Mouse (Mus musculus): ENCODE measurements around the gene Spata31d1d.
"Not testable (repeated sequence)": the region's sequence is repeated elsewhere in the genome, so short reads cannot be mapped to it uniquely, and the experiment has no call there.

Spata31d1d gene

DNA sequence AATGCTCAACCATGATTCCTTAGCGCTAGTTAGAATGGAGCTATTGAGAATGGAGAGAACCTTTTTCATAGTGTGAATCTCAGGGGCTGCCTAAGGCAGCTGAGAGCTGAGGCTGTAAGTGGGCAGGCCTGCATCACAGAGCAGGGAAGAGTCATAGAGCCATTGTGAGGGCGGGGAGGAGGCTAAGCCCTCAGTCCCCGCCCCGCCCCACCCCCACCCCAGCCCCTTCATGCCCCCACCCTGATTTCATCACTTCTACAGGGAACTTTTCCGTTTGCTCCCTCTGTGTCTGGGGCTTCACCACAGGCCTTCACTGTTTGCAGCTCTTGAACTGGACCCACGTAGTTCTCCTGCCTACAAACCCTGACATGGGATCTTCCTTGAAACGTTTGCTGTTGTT lies at the start of gene Spata31d1d:
Gene Spata31d1d, minus strand, starts transcription at position 101 of the 400 bp plus-strand sequence.
- in situ Hi-C loops (cut with MboI; ENCODE audit: low sequenced_read_pairs): loop anchor here (25.0 kb wide), 1 partner anchor 294 kb away; no protein-coding TSS in a partner anchor

DNA sequence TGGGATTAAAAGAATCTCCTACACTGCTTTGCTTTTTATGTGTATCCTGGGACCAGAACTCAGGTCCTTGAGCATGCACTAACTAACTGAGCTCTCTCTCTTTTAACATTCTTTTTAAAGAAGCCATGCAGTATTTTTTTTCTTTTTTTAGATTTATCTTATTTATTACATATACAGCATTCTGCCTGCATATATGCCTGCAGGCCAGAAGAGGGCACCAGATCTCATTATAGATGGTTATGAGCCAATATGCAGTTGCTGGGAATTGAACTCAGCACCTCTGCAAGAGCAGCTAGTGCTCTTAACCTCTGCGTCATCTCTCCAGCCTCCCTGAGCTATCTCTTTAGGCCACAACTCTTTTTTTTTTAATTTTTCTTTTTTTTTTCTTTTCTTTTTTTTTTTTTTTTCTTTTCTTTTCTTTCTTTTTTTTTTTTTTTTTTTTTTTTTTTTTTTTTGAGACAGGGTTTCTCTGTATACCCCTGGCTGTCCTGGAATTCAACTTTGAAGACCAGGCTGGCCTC lies 48.3 kb upstream of the Spata31d1d start:
- in situ Hi-C loops (cut with MboI; ENCODE audit: low sequenced_read_pairs): not testable (repeated sequence)

DNA sequence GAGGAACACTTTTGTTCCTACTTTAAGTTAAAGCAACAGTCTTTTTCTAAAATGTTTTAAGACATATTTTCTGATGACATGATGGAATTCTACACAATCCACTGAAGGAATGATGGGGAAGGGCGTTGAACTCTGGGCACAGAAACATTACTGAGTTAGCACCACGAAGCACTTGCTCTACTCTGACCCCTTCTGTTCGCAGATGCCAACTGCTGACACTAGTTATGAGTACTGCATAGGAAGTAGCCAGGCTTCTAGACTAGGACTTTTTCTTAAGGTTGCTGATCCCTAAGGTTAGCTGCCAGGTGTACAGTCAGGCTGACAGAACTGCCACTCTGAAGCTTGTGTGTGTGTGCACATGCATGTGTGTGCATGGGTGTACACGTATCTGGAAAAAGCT lies 47.7 kb upstream of the Spata31d1d start:
- in situ Hi-C loops (cut with MboI; ENCODE audit: low sequenced_read_pairs): no loop called here

DNA sequence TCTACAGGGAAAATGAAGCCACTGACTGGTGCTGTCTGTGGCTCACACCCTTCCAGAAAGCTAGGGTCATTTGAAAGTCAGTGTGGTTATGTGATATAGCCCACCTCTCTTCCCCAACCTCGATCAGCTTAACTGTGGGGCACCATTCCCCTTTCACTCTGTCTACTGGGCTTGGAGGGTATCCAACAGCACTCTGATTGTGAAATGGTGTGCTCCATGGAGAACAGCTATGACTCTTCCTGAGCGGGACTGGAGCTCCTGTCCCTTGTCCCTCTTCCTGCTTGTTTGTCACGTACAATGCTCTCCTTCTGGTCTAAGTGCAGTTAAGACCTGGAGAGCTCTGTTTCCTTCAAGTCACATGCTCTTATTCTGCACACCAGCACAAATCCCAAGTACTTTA lies 43.6 kb upstream of the Spata31d1d start:
- in situ Hi-C loops (cut with MboI; ENCODE audit: low sequenced_read_pairs): no loop called here

DNA sequence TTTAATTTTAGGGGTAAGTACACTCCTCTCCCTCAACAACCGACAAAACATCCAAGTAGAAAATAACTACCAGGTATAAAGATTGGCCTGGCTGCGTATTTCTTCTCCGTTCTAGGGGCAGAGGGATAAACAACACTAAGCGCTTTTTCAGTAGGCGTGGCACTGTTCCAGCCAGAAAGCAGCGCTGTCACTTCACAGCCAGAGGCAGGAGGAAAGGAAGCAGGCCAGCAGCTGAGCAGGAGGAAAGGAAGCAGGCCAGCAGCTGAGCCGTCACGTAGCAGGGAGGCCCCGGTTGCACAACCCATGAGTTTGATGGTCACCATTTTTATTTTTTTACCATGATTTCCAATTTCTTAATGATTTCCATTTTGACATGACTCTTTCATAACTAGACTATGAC lies 39.7 kb upstream of the Spata31d1d start:
- in situ Hi-C loops (cut with MboI; ENCODE audit: low sequenced_read_pairs): no loop called here

DNA sequence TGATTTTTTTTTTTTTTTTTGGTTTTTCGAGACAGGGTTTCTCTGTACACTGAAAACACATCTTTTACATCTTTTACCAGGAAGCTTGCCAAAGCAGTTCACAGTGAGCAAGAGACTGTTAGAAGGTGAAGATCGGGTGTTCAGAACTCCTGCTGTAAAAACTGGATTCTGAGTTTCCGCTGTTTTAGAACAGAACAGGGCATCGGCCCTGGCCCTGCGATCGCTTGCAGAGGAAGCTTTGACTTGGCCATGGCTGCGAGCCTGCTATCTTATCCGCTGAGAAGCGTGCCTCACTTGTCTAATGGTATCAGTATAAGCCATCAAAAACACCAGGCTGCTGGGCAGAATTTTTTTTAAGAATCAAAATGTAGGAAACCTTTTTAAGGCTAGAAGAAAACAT lies 39.3 kb upstream of the Spata31d1d start:
- in situ Hi-C loops (cut with MboI; ENCODE audit: low sequenced_read_pairs): no loop called here

DNA sequence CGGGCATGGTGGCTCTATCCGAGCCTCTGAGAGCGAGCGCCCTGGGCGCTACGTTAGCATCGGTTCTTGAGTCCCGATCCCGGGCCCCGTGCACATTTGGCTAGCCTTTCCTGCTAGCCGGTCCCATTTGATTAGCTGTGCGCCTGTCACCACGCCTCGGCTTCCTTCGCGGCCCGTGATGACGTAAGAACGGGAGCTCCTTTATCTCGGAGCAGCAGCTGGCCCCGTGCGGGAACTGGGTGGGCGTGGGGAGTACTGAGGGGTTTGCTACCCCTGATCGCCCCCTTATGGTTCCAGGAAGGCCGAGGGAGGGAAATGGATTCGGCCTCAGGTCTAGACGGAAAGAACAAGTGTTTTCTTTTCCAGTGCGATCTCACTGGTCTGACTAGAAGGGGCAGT lies 38.6 kb upstream of the Spata31d1d start:
- in situ Hi-C loops (cut with MboI; ENCODE audit: low sequenced_read_pairs): no loop called here

DNA sequence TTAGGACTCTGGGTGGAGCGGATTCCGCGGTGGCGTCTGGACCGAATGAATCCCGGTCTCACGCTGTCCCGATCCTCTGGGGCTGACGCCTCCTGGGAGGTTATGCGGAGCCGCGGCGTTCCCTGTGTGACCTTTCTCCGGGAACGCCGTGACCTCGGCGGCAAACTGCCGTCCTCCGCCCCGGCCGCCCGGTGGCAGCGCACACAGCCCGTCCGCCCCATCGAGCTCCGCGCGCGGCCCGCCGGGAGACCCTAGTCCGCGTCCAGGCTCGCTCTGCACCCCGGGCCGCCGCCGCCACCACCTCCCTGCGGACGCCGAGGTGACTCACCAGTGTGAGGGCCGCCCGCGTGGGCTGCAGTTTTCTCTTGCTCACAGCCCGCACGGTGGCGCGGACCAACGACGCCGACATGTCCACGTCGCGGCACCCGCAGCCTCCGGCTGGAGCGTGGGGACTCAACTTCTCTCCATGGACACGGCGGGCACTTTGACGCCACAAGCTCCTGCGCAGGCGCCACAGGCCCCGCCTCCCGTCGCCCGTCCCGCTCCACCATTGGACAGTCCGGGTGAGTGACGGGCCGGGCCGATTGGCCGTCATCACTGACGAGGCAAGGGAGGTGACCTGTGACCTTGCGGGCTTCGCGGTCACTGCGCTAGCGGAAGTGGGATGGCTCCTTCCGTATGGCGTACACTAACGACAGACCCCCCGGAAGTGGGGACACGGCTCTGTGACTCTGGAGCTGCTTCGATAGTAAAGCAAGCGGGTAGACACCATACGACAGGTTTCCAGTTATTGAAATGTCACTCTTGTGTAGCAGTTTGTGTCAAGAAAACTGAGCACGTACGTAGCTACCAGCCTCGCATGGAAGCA lies 38.0 kb upstream of the Spata31d1d start, which contains the start of gene Isca1:
Gene Isca1, minus strand, starts transcription at position 515 of the 868 bp plus-strand sequence.
- in situ Hi-C loops (cut with MboI; ENCODE audit: low sequenced_read_pairs): no loop called here

DNA sequence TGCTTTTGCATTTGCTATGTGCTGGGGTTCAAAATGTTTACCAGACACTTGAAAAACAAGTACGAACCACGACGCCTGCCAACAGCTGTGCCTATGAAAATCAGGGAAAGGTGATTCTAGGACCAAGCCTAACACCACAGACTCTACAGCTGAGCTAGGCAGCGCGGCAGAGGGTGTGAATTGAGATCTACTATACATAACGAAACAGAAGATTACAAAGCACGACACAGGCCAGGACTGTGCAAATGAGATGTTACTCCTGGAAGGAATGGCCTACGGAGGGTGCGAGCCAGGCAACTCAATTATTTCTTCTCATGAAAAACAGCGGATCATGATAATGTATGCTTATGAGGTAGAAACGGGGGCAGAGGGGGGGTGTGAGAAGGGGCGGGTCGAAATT lies 37.0 kb upstream of the Spata31d1d start:
- in situ Hi-C loops (cut with MboI; ENCODE audit: low sequenced_read_pairs): no loop called here

DNA sequence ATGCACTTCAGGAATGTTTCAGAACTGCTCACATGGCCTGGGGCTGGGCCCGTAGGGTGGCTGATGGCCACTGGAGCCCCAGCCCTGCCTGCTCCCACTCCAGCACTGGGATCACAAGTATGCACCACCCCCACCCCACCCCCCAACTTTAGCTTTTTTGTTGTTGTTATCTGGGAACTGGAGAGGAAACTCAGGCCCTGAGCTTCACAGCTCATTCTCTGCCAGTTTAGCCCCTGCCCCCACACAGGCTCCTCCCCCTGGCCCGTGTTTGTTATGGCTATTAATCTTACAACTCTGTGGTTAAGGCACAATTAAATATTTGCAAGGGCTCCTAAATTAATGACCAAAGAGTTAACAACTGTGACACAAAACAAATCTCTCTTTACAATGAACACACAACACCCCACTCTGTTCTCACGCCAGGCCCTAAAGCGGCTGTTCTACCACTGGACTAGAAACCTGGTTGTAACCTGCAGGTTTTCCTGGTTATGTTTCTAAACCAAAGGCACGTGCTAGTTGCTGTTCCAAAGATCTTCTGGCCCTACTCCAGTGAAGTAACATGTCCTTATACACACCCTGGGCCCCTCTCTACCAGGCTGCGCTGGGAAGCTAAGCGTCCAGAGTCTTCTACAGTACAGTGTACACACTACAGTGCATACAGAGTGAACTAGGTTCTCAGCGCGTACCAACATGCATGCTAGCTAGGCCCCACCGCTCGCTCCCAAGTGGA lies 35.4 kb upstream of the Spata31d1d start:
- in situ Hi-C loops (cut with MboI; ENCODE audit: low sequenced_read_pairs): no loop called here

DNA sequence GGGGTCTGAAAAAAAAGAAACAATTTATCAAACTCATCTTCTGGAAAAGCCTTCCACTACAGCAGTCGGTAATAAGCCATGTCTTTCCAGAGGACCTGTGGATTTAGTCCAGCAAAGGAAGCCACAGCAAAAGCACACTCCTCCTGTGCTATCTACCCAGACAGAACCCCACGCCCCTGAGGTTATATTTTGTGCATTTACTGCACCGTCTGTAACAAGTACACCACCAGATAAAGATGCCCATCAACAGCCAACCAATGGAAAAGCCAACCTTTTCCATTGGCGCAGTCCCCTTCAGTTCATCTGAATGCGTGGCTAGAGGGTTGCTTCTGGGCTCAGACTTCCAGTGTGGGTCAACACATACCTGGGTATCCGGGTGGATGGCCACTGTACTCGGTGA lies 31.2 kb upstream of the Spata31d1d start:
- in situ Hi-C loops (cut with MboI; ENCODE audit: low sequenced_read_pairs): no loop called here

DNA sequence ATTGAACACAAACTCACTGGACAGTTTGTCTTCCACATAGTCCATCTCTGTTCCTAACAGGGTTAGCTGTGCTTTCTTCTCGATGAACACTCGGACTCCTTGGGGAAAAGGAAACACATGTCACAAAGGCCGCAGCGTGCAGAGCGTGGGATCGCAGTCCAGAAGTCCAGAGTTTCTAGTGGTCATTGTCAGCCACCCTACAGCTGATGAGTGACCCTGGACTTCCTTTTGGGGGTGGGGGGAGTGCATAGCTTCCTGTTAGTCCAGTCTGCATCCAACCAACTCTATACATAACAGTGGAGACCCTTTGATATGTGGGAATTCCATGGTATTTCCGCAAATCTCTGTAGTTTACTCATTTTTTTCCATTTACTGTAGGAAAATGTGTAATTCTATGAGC lies 25.4 kb upstream of the Spata31d1d start:
- in situ Hi-C loops (cut with MboI; ENCODE audit: low sequenced_read_pairs): no loop called here

DNA sequence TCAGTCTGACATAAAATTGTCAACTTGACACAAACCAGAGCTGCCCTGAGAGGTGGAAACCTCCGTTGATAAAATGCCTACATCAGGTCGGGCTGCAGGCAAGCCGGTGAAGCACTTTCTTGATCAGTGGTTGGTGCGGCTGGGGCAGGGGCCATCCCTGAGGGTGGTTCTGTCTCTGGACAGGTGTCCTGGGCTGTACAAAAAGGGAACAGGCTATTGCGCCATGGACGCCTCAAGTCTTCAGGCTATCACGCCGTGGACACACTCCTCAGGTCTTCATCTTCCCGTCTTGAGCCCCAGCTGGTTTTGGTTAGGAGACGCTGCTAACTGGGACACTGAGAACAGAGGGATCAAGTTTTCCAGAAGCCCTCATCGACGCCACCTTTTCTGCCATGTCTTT lies 18.8 kb upstream of the Spata31d1d start:
- in situ Hi-C loops (cut with MboI; ENCODE audit: low sequenced_read_pairs): no loop called here

DNA sequence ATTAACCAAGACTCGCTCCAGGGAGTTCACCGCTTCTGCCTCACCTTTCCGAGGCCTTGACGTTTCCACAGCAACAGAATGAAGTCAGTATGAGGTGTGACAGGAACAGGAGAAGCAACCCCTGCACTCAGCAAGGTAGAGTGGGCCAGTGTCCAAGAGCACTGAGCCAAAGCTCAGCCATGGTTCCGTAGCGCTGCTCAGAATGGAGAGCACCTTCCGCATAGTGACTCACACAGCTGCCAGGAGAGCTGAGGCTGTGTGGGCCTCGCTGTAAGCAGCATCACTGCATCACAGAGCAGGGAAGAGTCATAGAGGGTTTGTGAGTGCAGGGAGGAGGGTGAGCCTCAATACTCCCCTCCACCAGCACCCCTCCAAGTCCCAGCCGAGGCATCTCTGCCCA lies 15.2 kb upstream of the Spata31d1d start, which contains the start of gene 1700014D04Rik:
Gene 1700014D04Rik, minus strand, starts transcription at position 42 of the 400 bp plus-strand sequence.
- in situ Hi-C loops (cut with MboI; ENCODE audit: low sequenced_read_pairs): loop anchor here (25.0 kb wide), 1 partner anchor 309 kb away; no protein-coding TSS in a partner anchor

DNA sequence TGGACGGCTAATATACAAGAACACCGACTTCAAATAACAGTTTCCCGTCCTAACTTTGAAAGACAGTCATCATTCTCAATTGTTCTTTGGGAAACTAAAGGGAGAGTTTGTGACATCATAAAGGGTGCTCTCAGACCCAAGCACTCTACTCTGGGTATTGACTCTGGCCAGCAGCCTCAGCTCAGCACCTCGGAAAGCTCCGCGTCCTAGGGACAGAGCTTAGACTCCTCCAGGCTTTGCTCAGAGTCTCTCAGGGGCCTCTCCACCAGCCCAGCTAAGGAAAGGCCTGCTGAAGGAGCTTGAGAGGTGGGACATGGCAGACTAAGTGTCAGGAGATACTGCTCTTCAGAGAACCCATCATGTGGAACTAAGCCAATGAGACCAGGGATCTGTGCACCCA lies 14.6 kb upstream of the Spata31d1d start:
- in situ Hi-C loops (cut with MboI; ENCODE audit: low sequenced_read_pairs): loop anchor here (25.0 kb wide), 1 partner anchor 309 kb away; no protein-coding TSS in a partner anchor

DNA sequence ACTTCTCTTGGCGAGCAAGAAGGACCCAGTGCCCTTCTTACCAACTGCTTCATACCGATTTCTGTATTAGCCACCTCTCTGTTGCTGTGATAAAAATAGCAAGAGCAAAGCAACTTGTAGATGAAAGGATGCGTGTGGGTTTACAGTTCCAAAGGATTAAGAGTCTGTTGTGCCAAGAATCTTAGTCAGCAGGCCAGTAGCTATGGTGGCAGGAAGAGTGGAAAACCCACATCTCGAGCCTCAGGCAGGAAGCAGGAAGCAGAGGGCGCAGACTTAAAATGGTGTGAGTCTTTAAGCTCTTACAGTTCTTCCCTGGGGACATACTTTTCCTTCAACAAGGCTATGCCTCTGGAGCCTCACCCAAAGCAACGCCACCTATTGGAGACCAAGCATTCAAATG lies 13.9 kb upstream of the Spata31d1d start:
- in situ Hi-C loops (cut with MboI; ENCODE audit: low sequenced_read_pairs): loop anchor here (25.0 kb wide), 1 partner anchor 308 kb away; no protein-coding TSS in a partner anchor

DNA sequence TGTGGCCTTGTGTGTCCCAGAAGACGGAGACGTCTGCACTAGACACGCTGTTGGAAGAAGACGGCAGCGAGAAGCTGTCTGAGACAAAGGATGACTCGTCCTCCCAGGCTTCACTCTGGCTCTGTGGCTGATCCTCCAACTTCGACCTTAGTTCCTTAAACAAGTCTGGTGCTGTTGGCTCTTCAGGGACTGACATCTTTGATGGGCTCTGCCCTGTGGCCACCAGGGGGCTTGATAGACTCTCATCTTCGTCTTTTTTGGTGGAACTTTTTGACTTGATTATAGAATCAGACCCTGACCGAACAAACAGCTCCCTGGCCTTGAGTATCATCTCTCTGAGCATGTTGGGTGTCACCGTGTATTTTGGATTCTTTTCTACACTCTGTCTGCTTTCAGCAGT lies 10.1 kb upstream of the Spata31d1d start:
- in situ Hi-C loops (cut with MboI; ENCODE audit: low sequenced_read_pairs): loop anchor here (25.0 kb wide), 1 partner anchor 304 kb away; no protein-coding TSS in a partner anchor

DNA sequence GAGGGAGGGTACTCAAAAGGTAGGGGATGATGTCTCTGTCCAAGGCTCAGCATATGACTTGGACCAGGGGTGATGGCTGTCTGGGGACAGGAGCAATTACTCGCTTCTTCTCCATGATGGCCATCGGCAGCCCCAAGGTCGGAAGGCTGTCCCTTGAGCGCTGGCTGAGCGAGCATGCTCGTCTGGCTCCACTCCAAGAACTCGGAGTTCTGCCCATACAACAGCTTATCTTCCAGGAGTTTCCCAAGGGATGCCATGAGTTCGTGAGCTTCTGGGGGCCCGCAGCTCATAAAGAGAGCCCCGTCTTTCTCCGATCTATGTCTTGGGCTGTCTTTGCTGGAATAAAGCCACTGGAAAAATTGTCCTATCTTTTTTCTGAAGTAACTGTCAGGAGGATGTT lies 9.5 kb upstream of the Spata31d1d start:
- in situ Hi-C loops (cut with MboI; ENCODE audit: low sequenced_read_pairs): loop anchor here (25.0 kb wide), 1 partner anchor 304 kb away; no protein-coding TSS in a partner anchor

DNA sequence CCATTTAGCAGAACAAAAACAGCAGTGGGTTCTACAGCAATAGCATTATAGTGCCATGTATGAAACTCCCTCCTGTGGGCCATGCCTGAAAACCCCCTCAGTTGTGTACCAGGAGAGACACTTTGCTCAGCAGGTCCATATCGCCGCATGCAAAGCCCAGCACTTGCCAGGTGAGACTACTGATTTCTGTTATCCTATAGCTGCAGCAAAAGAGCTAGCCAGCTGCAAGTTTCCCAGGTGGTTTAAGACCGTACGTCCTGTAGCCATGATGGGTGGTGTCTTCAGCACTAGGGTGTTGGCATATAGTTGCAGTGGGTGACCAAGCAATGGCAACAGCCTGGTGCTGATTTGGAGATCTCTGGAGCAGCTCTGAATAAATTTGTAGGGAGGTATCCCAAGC lies 7.8 kb upstream of the Spata31d1d start:
- in situ Hi-C loops (cut with MboI; ENCODE audit: low sequenced_read_pairs): loop anchor here (25.0 kb wide), 1 partner anchor 302 kb away; no protein-coding TSS in a partner anchor

DNA sequence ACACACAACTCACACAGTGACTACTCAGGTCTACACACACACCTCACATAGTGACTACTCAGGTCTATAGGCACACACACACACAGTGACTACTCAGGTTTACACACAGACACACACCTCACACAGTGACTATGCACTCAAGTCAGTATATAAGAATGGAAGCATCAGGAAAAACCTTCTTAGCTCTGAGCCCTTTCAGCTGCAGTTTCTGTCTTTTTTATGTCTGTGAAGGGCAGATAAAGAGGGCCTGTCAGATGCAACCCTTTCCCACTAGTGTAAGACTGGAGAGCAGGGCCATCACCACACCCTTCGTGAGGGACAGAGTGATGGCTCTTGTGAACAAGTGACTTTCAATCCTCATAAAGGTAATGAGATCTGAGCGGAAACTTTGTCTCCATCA lies 6.9 kb upstream of the Spata31d1d start:
- in situ Hi-C loops (cut with MboI; ENCODE audit: low sequenced_read_pairs): loop anchor here (25.0 kb wide), 1 partner anchor 301 kb away; no protein-coding TSS in a partner anchor

DNA sequence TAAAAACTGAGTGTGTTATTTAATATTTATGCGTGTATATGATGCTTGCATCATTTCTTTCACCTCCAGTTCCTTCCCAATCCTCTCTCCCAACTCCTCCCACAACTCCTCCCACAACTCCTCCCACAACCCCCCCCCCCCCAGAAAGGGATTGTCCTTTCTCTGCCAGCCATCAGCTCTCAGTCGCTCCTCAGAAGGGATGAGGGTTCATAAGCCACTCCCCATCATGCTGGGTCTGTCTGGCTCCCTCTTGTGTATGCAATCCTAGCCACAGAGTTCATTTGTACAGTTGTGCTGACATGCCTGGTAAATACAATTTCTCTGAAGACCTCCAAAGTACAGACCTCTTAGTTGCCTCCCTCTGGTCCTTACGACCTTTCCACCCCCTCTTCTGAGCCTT lies 3.6 kb upstream of the Spata31d1d start:
- in situ Hi-C loops (cut with MboI; ENCODE audit: low sequenced_read_pairs): loop anchor here (25.0 kb wide), 1 partner anchor 298 kb away; no protein-coding TSS in a partner anchor

Data from CH12F3 (cell line).